Mouse (Mus musculus) heart, embryonic 16.5 days (tissue): ENCODE data around the gene Krt12. TPM values are rescaled to one million over a fixed set of nuclear protein-coding genes. Genes with fewer than 3 reads are reported as not detected.

ENCODE experiments used
- ATAC-seq: fragments of 200-750 bp; cut with Nextera tagmentation; replicated peaks from 2 replicates; pipeline ENCODE4 v1.8.0; 2017; ENCODE audit warnings: moderate number of reproducible peaks; ENCODE audit not compliant: insufficient read depth, low FRiP score; ENCODE audit errors: extremely low read depth
- H3K27ac ChIP-seq: fragments of 300-500 bp; sonication (generic); 2 replicates; pipeline ENCODE4 v1.5.1; 2014; ENCODE audit warnings: mild to moderate bottlenecking, low read length, control low read depth, moderate library complexity
- H3K27me3 ChIP-seq: fragments of 300-500 bp; sonication (generic); 2 replicates; pipeline ENCODE4 v1.6.1; 2014; ENCODE audit warnings: low read length, mixed read lengths; ENCODE audit not compliant: control insufficient read depth, insufficient read depth
- H3K36me3 ChIP-seq: fragments of 300-500 bp; sonication (generic); 2 replicates; pipeline ENCODE4 v1.6.1; 2014; ENCODE audit not compliant: control insufficient read depth, insufficient read depth
- H3K4me1 ChIP-seq: fragments of 300-500 bp; sonication (generic); 2 replicates; pipeline ENCODE4 v1.6.1; 2014; ENCODE audit warnings: low read length, mixed read lengths; ENCODE audit not compliant: control insufficient read depth, insufficient read depth
- H3K4me2 ChIP-seq: fragments of 300-500 bp; sonication (generic); 2 replicates; pipeline ENCODE4 v1.6.1; 2014; ENCODE audit warnings: low read depth, mild to moderate bottlenecking, control low read depth, low read length
- H3K4me3 ChIP-seq: fragments of 300-500 bp; sonication (generic); 2 replicates; pipeline ENCODE4 v1.5.1; 2014; ENCODE audit warnings: mild to moderate bottlenecking, control low read depth, low read length
- H3K9ac ChIP-seq: fragments of 300-500 bp; sonication (generic); 2 replicates; pipeline ENCODE4 v1.6.1; 2014; ENCODE audit warnings: low read length, control low read depth
- H3K9me3 ChIP-seq: fragments of 300-500 bp; sonication (generic); replicated peaks from 2 replicates; pipeline ENCODE4 v1.6.1; 2016; ENCODE audit warnings: low read length; ENCODE audit not compliant: control insufficient read depth
- whole genome bisulfite sequencing: fragments of 180-500 bp; shearing (Covaris S2); extraction: QIAGEN DNeasy Blood & Tissue Kit; methylation state at CpG from one replicate; pipeline ENCODE4 v1.1.7; 2014; 5-methylcytosine and 5-hydroxymethylcytosine counted together
- polyA plus RNA-seq: library from polyadenylated mRNA; unstranded; fragments of >200 nt; fragmentation: Nextera tagmentation; extraction: Ambion mirVana; gene quantifications from 2 replicates; pipeline ENCODE4 v1.2.1, GENCODE M21; 2015

Krt12 gene
- 0.07 TPM in 1 of 2 replicates, not detected in the other for polyA plus RNA-seq

- no peak within 1 kb of the TSS for H3K27ac ChIP-seq
- no peak within 1 kb of the TSS for H3K4me2 ChIP-seq
- H3K9ac ChIP-seq: no peak within 1 kb of the TSS
- H3K4me1 ChIP-seq: no peaks in the 10 kb centered on the region
- H3K27me3 ChIP-seq: 0 out of 2 replicates have a peak, but pooled peaks cover 2% of the 10 kb centered on the region
- no peaks in the 10 kb centered on the region for H3K36me3 ChIP-seq
- no peak within 1 kb of the TSS for H3K4me3 ChIP-seq
- ATAC-seq: no peak
- WGBS: 66% methylated on average over 10 of the region's 10 CpGs
- H3K9me3 ChIP-seq: no peaks in the 10 kb centered on the region
Observed at GRCm38 (mm10) chr11:99422159-99422558, at the start of gene Krt12. TSS of gene Krt12 (minus strand) at chr11:99422259.

DNA sequence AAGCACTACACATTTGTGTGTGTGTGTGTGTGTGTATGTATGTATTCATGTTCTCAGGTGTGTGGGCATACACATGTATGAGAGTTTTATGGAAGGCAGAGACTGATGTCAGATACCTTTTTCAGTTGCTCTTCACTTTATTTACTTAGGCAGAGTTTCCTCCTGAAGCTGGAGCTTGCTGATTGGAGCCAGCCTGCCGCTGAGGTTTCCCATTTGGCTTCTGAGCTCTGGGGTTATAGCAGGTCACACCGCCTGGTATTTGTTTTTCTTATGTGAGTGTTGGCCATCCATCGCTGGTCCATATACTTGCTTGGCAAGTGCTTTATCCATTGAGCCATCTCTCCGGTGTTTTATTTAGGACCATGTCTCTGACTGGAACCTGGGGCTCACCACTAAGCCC is 47.2 kb upstream of the Krt12 start:
- no peaks in the 10 kb centered on the region for H3K9me3 ChIP-seq
- no peak overlapping the region for H3K9ac ChIP-seq
- H3K4me1 ChIP-seq: no peaks in the 10 kb centered on the region
- no peak overlapping the region for H3K4me2 ChIP-seq
- no peaks in the 10 kb centered on the region for H3K27me3 ChIP-seq
- ATAC-seq: no peak
- no peak overlapping the region for H3K4me3 ChIP-seq
- no peaks in the 10 kb centered on the region for H3K36me3 ChIP-seq
- no peak overlapping the region for H3K27ac ChIP-seq
- WGBS: 73% methylated on average over 4 of the region's 4 CpGs

GRCm38 (mm10) chr11:99468566-99468965 is 46.5 kb upstream of the Krt12 start:
- H3K27ac ChIP-seq: no peak overlapping the region

GRCm38 (mm10) chr11:99466316-99466715 is 44.3 kb upstream of the Krt12 start:
- Histone ChIP-seq H3K4me2 (no peak overlapping the region), H3K9ac (0 out of 2 replicates have a peak overlapping the region, but pooled peaks have one; percentile 13), H3K27ac (no peak overlapping the region), H3K27me3 (peaks cover 4% of the 10 kb centered on the region; the same call in 1 of the 2 replicates), H3K36me3 (no peaks in the 10 kb centered on the region), H3K4me3 (no peak overlapping the region), H3K9me3 (no peaks in the 10 kb centered on the region), H3K4me1 (no peaks in the 10 kb centered on the region)
- ATAC-seq: no peak
- WGBS: 16% methylated on average over 7 of the region's 7 CpGs

More at GRCm38 (mm10) chr11:99468566-99468965, 46.5 kb upstream of the Krt12 start:
- Histone ChIP-seq H3K36me3 (no peaks in the 10 kb centered on the region), H3K27me3 (no peaks in the 10 kb centered on the region), H3K4me3 (no peak overlapping the region), H3K4me1 (no peaks in the 10 kb centered on the region), H3K4me2 (no peak overlapping the region), H3K9ac (no peak overlapping the region), H3K9me3 (no peaks in the 10 kb centered on the region)
- WGBS: 78% methylated on average over 11 of the region's 11 CpGs
- ATAC-seq: no peak

DNA sequence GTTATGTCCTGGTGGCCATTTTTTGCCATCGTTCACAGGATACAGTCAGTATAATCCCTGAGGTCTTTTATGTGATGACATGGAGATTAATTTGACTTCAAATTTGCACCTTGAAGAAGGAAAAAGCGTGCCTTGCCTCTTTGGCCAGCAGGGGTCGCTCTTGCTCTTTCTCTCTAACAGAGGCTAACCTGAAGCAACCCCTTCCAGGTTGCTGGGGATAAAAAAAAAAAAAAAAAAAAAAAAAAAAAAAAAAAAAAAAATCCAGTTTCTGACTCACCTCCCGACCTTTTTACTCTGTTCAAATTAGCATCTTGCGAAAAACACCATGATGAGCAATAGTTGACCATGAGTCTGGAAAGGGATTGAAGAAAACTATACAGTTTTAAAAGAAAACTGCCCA is 42.8 kb upstream of the Krt12 start:
- no peak overlapping the region for H3K4me2 ChIP-seq
- H3K4me1 ChIP-seq: no peaks in the 10 kb centered on the region
- H3K9ac ChIP-seq: no peak overlapping the region
- H3K4me3 ChIP-seq: no peak overlapping the region
- H3K9me3 ChIP-seq: no peaks in the 10 kb centered on the region
- 3% methylated on average over 5 of the region's 5 CpGs for WGBS
- H3K27me3 ChIP-seq: peaks cover 4% of the 10 kb centered on the region; the same call in 1 of the 2 replicates
- no peaks in the 10 kb centered on the region for H3K36me3 ChIP-seq
- H3K27ac ChIP-seq: no peak overlapping the region
- ATAC-seq: no peak; the same call in 1 of the 2 replicates

DNA sequence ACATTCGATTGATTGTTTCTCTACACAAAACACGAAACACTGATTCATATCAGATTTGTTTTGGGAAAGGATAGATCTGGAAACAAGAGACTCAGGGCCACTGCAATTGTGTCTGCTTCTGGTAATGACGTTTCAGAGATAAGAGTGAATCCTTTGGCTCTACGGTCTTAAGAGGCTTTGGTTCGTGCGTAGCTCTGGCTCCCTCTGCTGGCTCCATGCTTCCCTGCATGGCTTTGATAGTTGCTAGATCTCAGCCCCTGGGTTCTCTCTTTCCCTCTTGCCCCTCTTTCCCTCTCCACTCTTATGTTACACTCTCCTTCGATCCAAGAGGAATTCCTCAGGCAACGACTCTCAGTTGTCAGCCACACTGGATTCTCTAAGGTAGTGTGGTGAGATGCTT is 41.1 kb upstream of the Krt12 start:
- Histone ChIP-seq H3K27ac (no peak overlapping the region), H3K4me1 (no peaks in the 10 kb centered on the region), H3K36me3 (no peaks in the 10 kb centered on the region), H3K9me3 (no peaks in the 10 kb centered on the region), H3K4me2 (no peak overlapping the region), H3K9ac (no peak overlapping the region), H3K27me3 (peaks cover 4% of the 10 kb centered on the region; the same call in 1 of the 2 replicates), H3K4me3 (no peak overlapping the region)
- WGBS: 11% methylated on average over 8 of the region's 8 CpGs
- no peak for ATAC-seq

- no peak overlapping the region for H3K9ac ChIP-seq
- ATAC-seq: no peak
- no peaks in the 10 kb centered on the region for H3K9me3 ChIP-seq
- peaks cover 4% of the 10 kb centered on the region; the same call in 1 of the 2 replicates for H3K27me3 ChIP-seq
- H3K36me3 ChIP-seq: no peaks in the 10 kb centered on the region
- no peak overlapping the region for H3K4me2 ChIP-seq
- no peak overlapping the region for H3K27ac ChIP-seq
- H3K4me1 ChIP-seq: no peaks in the 10 kb centered on the region
- no peak overlapping the region for H3K4me3 ChIP-seq
- WGBS: 64% methylated on average over 7 of the region's 7 CpGs
Observed at GRCm38 (mm10) chr11:99461736-99462135, 39.7 kb upstream of the Krt12 start.

DNA sequence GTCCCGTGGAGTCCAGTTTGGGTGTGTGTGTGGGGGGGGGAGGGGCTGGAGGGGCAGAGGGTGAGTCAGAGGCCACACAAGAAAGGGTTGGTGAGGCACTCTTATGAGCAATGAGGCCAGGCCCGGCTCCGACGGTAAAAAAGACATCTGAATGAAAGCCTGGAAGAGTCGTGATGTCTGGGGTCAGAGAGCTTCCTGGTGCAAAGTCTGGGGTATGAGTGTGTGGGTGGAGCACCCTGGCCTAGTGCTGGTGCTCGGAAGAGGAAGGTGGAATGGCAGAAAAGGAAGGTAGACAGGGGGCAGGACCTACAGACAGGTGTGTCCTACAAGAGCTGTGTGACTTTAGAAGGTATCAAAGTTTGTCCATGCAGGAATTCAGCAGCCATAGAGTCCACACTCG is 36.8 kb upstream of the Krt12 start:
- Histone ChIP-seq H3K4me3 (no peak overlapping the region), H3K9ac (no peak overlapping the region), H3K27ac (no peak overlapping the region), H3K9me3 (no peaks in the 10 kb centered on the region), H3K4me2 (no peak overlapping the region), H3K27me3 (peaks cover 4% of the 10 kb centered on the region; the same call in 1 of the 2 replicates), H3K36me3 (no peaks in the 10 kb centered on the region), H3K4me1 (no peaks in the 10 kb centered on the region)
- WGBS: 57% methylated on average over 7 of the region's 7 CpGs
- no peak for ATAC-seq

DNA sequence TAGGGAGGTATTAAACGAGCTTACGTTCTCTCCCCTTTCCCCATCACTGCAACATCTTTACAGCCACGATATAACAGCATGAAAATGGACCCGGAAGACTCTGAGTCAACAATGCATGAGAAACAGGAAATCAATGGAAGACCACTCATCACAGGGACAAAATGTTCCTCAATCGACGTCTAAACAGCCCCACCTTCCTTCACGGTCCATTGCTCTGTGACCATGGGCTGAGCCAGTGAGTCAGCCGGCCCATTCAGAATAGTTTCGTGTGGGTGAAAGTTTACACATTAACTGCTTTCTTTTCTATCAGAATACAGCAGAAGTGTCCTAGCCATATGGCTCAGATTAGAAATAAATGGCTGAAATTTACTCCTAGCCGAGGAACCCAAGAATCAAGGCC is 32.7 kb upstream of the Krt12 start:
- H3K4me2 ChIP-seq: no peak overlapping the region
- H3K4me3 ChIP-seq: no peak overlapping the region
- H3K27ac ChIP-seq: no peak overlapping the region
- no peaks in the 10 kb centered on the region for H3K4me1 ChIP-seq
- no peak overlapping the region for H3K9ac ChIP-seq
- H3K9me3 ChIP-seq: no peaks in the 10 kb centered on the region
- 78% methylated on average over 10 of the region's 10 CpGs for WGBS
- ATAC-seq: no peak
- no peaks in the 10 kb centered on the region for H3K27me3 ChIP-seq
- H3K36me3 ChIP-seq: no peaks in the 10 kb centered on the region
